Mouse (Mus musculus): ENCODE measurements around the gene Spg20. TPM values are rescaled to one million over a fixed set of nuclear protein-coding genes. Genes with fewer than 3 reads are reported as not detected.

Spg20 gene
- total and polyA plus RNA-seq, 2 experiments from 2014 or later, result 10.0 to 18.4 TPM

GRCm38 (mm10) chr3:55122336-55122870 lies 10.5 kb downstream of the Spg20 start:
- H3K27ac ChIP-seq, result no peak overlapping the region
- H3K4me2 ChIP-seq (ENCODE audit: low read depth, low read length), result no peak overlapping the region
- no peak overlapping the region for H3K9ac ChIP-seq (replicated peaks; ENCODE audit: low read length)
- DNase-seq (ENCODE audit: low spot score) (no peak), ATAC-seq (no peak)
- peaks cover 78% of the 10 kb centered on the region for H3K36me3 ChIP-seq (ENCODE audit: insufficient read depth, low read length)
- no peak overlapping the region for H3K4me3 ChIP-seq (ENCODE audit: low read length)
- no peaks in the 10 kb centered on the region for H3K9me3 ChIP-seq (ENCODE audit: low read length)
- no peaks in the 10 kb centered on the region for H3K27me3 ChIP-seq (ENCODE audit: insufficient read depth, low read length)
- WGBS, result 90% methylated on average over 3 of the region's 3 CpGs
- H3K4me1 ChIP-seq (ENCODE audit: insufficient read depth, low read length), result no peaks in the 10 kb centered on the region
- no peak for TF ChIP-seq CTCF (IDR thresholded peaks at IDR 0.05; ENCODE audit: low read depth)

DNA sequence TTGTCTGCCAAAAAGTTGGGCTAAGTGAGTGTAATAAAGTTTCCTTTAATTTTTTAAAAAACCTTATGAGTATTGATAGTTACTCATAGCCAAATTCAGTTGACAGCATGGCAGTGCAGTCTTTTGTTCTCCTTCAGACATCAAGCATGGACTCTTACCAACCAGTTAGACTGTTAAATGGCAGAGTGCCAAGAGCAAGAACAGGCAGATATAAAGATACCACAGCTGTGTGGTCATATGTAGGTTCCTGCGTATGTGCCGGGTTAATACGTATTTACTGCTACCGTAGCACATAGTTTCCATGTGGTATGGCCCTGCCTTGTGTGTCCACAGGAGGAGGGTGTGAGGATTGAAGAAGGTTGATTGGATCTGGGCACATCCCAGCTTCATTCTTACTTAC lies 11.2 kb downstream of the Spg20 start:
- no peak for TF ChIP-seq CTCF (IDR thresholded peaks at IDR 0.05; ENCODE audit: low read depth)
- Histone ChIP-seq H3K4me1 (ENCODE audit: insufficient read depth, low read length) (no peaks in the 10 kb centered on the region), H3K4me2 (ENCODE audit: low read depth, low read length) (no peak overlapping the region), H3K9ac (replicated peaks; ENCODE audit: low read length) (no peak overlapping the region), H3K4me3 (ENCODE audit: low read length) (no peak overlapping the region), H3K9me3 (ENCODE audit: low read length) (no peaks in the 10 kb centered on the region), H3K27ac (no peak overlapping the region), H3K27me3 (ENCODE audit: insufficient read depth, low read length) (no peaks in the 10 kb centered on the region), H3K36me3 (ENCODE audit: insufficient read depth, low read length) (peaks cover 78% of the 10 kb centered on the region)
- WGBS, result 91% methylated on average over 4 of the region's 4 CpGs
- ATAC-seq (no peak), DNase-seq (ENCODE audit: low spot score) (no peak)

DNA sequence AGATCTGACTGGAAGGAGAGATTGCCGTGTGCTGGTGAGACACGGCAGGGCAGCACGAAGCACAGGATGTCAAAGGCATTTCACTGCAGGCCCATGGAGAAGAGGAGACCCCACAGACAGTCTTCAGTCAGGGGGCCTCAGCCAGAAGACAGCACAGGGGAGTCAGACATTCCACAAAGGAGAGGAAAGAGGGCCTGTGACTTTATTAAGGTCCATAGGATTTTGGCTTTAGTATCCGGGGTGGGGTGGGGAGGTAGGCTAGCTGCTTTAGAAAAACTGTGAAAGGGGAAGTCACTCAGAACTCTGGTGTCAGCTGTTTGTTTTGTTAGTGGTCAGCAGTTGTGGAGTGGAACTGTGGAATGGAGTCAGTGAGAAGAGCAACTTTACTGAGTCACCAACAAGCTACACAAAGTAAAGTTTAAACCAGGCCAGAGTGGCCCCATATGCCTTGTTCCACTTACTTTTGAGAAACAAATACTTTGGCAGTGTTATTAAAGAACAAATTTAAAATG lies 17.3 kb downstream of the Spg20 start:
- Histone ChIP-seq H3K9ac (replicated peaks; ENCODE audit: low read length) (no peak overlapping the region), H3K4me1 (ENCODE audit: insufficient read depth, low read length) (no peaks in the 10 kb centered on the region), H3K4me2 (ENCODE audit: low read depth, low read length) (no peak overlapping the region), H3K27ac (no peak overlapping the region), H3K36me3 (ENCODE audit: insufficient read depth, low read length) (peaks cover 51% of the 10 kb centered on the region), H3K9me3 (ENCODE audit: low read length) (no peaks in the 10 kb centered on the region), H3K4me3 (ENCODE audit: low read length) (no peak overlapping the region), H3K27me3 (ENCODE audit: insufficient read depth, low read length) (no peaks in the 10 kb centered on the region)
- WGBS, result 82% methylated on average over 4 of the region's 4 CpGs
- no peak for TF ChIP-seq CTCF (IDR thresholded peaks at IDR 0.05; ENCODE audit: low read depth)
- no peak for ATAC-seq
- DNase-seq (ENCODE audit: low spot score), result no peak

DNA sequence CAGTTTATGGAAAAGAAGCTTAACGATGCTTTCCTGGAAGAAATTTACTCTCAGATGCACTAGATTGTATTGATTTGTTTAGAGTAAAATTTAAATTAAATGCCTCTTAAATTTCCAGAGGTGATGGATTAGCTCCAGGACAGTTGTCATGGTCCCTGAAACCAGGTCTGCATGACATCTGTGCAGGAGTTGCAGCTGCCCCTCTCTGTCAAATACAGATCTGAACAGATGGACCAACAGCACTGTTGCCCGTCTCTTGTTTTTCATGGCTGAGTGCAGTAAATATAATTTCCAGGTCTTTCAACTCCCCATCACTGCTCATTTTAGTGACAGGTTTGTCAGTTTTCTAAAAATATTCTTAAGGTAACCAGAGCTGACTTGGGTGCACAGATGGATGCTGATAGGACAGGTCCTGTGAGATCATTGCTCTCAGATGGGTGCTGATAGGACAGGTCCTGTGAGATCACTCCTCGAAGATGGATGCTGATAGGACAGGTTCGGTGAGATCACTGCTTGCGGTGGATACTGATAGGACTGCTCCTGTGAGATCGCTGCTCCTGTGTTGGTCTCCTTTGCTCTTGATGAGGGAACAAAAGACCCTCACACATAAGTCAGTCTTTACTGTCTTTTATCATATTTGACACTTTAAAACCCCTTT lies 19.8 kb downstream of the Spg20 start:
- DNase-seq (ENCODE audit: low spot score) (no peak), ATAC-seq (peak; percentile 64)
- Histone ChIP-seq H3K27ac (no peak overlapping the region), H3K9ac (replicated peaks; ENCODE audit: low read length) (no peak overlapping the region), H3K9me3 (ENCODE audit: low read length) (no peaks in the 10 kb centered on the region), H3K27me3 (ENCODE audit: insufficient read depth, low read length) (no peaks in the 10 kb centered on the region), H3K36me3 (ENCODE audit: insufficient read depth, low read length) (peaks cover 47% of the 10 kb centered on the region), H3K4me1 (ENCODE audit: insufficient read depth, low read length) (no peaks in the 10 kb centered on the region), H3K4me3 (ENCODE audit: low read length) (no peak overlapping the region), H3K4me2 (ENCODE audit: low read depth, low read length) (no peak overlapping the region)
- WGBS, result 89% methylated on average over 6 of the region's 6 CpGs
- TF ChIP-seq CTCF (IDR thresholded peaks at IDR 0.05; ENCODE audit: low read depth), result no peak

DNA sequence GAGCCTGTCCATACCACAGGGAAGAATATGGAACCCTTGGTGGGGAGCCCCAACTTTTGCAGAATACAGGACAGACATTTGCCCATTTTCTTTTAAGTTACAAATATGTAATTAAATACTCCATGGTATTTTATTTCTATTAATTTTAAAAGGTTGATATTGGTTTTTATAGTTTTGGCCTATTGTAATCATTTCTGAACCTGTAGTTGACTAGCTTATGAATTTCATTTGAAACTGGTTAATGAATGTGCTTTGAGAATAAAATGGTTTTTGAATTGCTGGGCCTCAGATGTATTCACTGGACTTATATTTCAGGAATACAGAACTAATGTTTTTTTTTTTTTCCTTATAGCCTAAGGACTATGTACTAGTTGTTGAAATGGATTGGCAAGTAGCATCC lies 25.1 kb downstream of the Spg20 start, which contains the start of gene Ccdc169:
TSS of gene Ccdc169 (plus strand) at position 301 of the 400 bp plus-strand sequence.
- H3K27ac ChIP-seq, result no peak within 1 kb of the TSS
- no peak within 1 kb of the TSS for H3K4me2 ChIP-seq (ENCODE audit: low read depth, low read length)
- ATAC-seq (no peak), DNase-seq (ENCODE audit: low spot score) (no peak)
- H3K9me3 ChIP-seq (ENCODE audit: low read length), result no peaks in the 10 kb centered on the region
- H3K4me1 ChIP-seq (ENCODE audit: insufficient read depth, low read length), result no peaks in the 10 kb centered on the region
- no peak within 1 kb of the TSS for H3K4me3 ChIP-seq (ENCODE audit: low read length)
- no peak for TF ChIP-seq CTCF (IDR thresholded peaks at IDR 0.05; ENCODE audit: low read depth)
- H3K27me3 ChIP-seq (ENCODE audit: insufficient read depth, low read length), result no peaks in the 10 kb centered on the region
- peaks cover 17% of the 10 kb centered on the region; the same call in 1 of the 2 replicates for H3K36me3 ChIP-seq (ENCODE audit: insufficient read depth, low read length)
- H3K9ac ChIP-seq (replicated peaks; ENCODE audit: low read length), result no peak within 1 kb of the TSS

GRCm38 (mm10) chr3:55139837-55140236 lies 27.9 kb downstream of the Spg20 start:
- ATAC-seq, result no peak
- 93% methylated on average over 12 of the region's 12 CpGs for WGBS

GRCm38 (mm10) chr3:55141401-55141800 lies 29.5 kb downstream of the Spg20 start:
- 67% methylated on average over 2 of the region's 2 CpGs for WGBS
- H3K27me3 ChIP-seq (ENCODE audit: insufficient read depth, low read length), result no peaks in the 10 kb centered on the region
- H3K27ac ChIP-seq, result no peak overlapping the region
- no peak overlapping the region for H3K4me3 ChIP-seq (ENCODE audit: low read length)
- no peak for ATAC-seq
- H3K9me3 ChIP-seq (ENCODE audit: low read length), result no peaks in the 10 kb centered on the region
- TF ChIP-seq CTCF (IDR thresholded peaks at IDR 0.05; ENCODE audit: low read depth), result no peak
- no peaks in the 10 kb centered on the region for H3K4me1 ChIP-seq (ENCODE audit: insufficient read depth, low read length)
- H3K9ac ChIP-seq (replicated peaks; ENCODE audit: low read length), result no peak overlapping the region
- H3K36me3 ChIP-seq (ENCODE audit: insufficient read depth, low read length), result peaks cover 3% of the 10 kb centered on the region; the same call in 1 of the 2 replicates
- no peak for DNase-seq (ENCODE audit: low spot score)
- no peak overlapping the region for H3K4me2 ChIP-seq (ENCODE audit: low read depth, low read length)

More at GRCm38 (mm10) chr3:55139837-55140236, 27.9 kb downstream of the Spg20 start:
- H3K27ac ChIP-seq, result no peak overlapping the region
- H3K36me3 ChIP-seq (ENCODE audit: insufficient read depth, low read length), result peaks cover 14% of the 10 kb centered on the region; the same call in 1 of the 2 replicates
- H3K9ac ChIP-seq (replicated peaks; ENCODE audit: low read length), result no peak overlapping the region
- no peaks in the 10 kb centered on the region for H3K4me1 ChIP-seq (ENCODE audit: insufficient read depth, low read length)
- no peak overlapping the region for H3K4me2 ChIP-seq (ENCODE audit: low read depth, low read length)
- no peaks in the 10 kb centered on the region for H3K27me3 ChIP-seq (ENCODE audit: insufficient read depth, low read length)
- DNase-seq (ENCODE audit: low spot score), result no peak
- H3K9me3 ChIP-seq (ENCODE audit: low read length), result no peaks in the 10 kb centered on the region
- no peak for TF ChIP-seq CTCF (IDR thresholded peaks at IDR 0.05; ENCODE audit: low read depth)
- H3K4me3 ChIP-seq (ENCODE audit: low read length), result no peak overlapping the region
